Mouse (Mus musculus): ENCODE measurements at regions not wholly inside any gene's neighbourhood (a gene's known extent, or its start where the extent isn't known, plus 50 kb on each side); places are given as distances from the start of the nearest gene placed in this dataset.

DNA sequence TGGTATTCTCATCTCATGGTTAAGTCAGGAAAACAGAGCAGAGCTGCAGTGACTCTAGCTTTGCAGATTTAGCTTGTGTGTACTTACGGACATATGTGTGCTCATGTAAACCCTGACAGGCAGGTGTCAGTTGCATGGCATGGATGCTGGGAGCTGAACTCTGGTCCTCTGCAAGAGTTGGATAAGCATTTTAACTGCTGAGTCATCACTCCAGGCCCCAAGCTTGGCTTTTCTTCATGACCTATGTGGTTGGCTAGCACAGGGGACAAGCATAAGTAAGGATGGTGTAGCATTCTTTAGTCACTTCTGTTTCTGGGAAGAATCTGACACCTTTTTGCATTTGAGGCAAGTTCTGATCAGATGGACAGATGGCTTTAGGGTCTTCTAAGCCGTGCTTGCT, 120.1 kb upstream of the Sox4 start:
- TF ChIP-seq USF1 (IDR thresholded peaks at IDR 0.05; ENCODE audit: low read depth) (no peak), POLR2A (IDR thresholded peaks at IDR 0.05; ENCODE audit: insufficient read length, low read depth) (no peak), MAX (IDR thresholded peaks at IDR 0.05; ENCODE audit: low read depth) (no peak), MYOD1 (IDR thresholded peaks at IDR 0.05; ENCODE audit: control insufficient read depth in 1 of 3, insufficient read length in 2 of 3, low read depth in 2 of 3) (no peak), E2F4 (IDR thresholded peaks at IDR 0.05; ENCODE audit: insufficient read depth) (no peak), TCF12 (IDR thresholded peaks at IDR 0.05; ENCODE audit: insufficient read depth, poor library complexity, severe bottlenecking) (no peak)
